Mouse (Mus musculus) heart, postnatal 0 days (tissue): ENCODE data around the gene Ltv1. TPM values are rescaled to one million over a fixed set of nuclear protein-coding genes. Genes with fewer than 3 reads are reported as not detected.
A peak's percentile ranks its signal among the peaks of the same experiment; 100 is the strongest.

ENCODE experiments used
- ATAC-seq: fragments of 200-750 bp; cut with Nextera tagmentation; 2 replicates; pipeline ENCODE4 v1.8.0; 2017; ENCODE audit warnings: low read depth, moderate number of reproducible peaks, moderate library complexity; ENCODE audit not compliant: insufficient read depth
- DNase-seq: peaks from one replicate; pipeline ENCODE4 v3.0.0-alpha.2; 2016; ENCODE audit warnings: low spot score
- H3K27ac ChIP-seq: fragments of 300-500 bp; sonication (generic); 2 replicates; pipeline ENCODE4 v1.5.1; 2014; ENCODE audit warnings: low read depth, mild to moderate bottlenecking
- H3K27me3 ChIP-seq: fragments of 300-500 bp; sonication (generic); 2 replicates; pipeline ENCODE4 v1.6.1; 2014; ENCODE audit warnings: low read length, mixed read lengths; ENCODE audit not compliant: control insufficient read depth, insufficient read depth
- H3K36me3 ChIP-seq: fragments of 300-500 bp; sonication (generic); replicated peaks from 2 replicates; pipeline ENCODE4 v1.6.1; 2014; ENCODE audit warnings: low read length, mixed read lengths; ENCODE audit not compliant: control insufficient read depth, insufficient read depth
- H3K4me1 ChIP-seq: fragments of 300-500 bp; sonication (generic); 2 replicates; pipeline ENCODE4 v1.6.1; 2014; ENCODE audit warnings: antibody characterized with exemption; ENCODE audit not compliant: control insufficient read depth, insufficient read depth
- H3K4me2 ChIP-seq: fragments of 300-500 bp; sonication (generic); 2 replicates; pipeline ENCODE4 v1.6.1; 2014; ENCODE audit warnings: low read depth, mild to moderate bottlenecking, low read length, moderate library complexity
- H3K4me3 ChIP-seq: fragments of 300-500 bp; sonication (generic); 2 replicates; pipeline ENCODE4 v1.5.1; 2014; ENCODE audit warnings: low read depth, low read length
- H3K9ac ChIP-seq: fragments of 300-500 bp; sonication (generic); replicated peaks from 2 replicates; pipeline ENCODE4 v1.6.1; 2014; ENCODE audit warnings: low read depth, low read length, mixed read lengths
- H3K9me3 ChIP-seq: fragments of 300-500 bp; sonication (generic); replicated peaks from 2 replicates; pipeline ENCODE4 v1.6.1; 2016; ENCODE audit warnings: low read length; ENCODE audit not compliant: control insufficient read depth
- CTCF ChIP-seq: IDR thresholded peaks from 2 replicates; pipeline ENCODE4 v1.5.1; 2016; ENCODE audit warnings: antibody characterized with exemption, control low read depth, low read depth
- EP300 ChIP-seq: IDR thresholded peaks from 2 replicates; pipeline ENCODE4 v1.6.1; 2016; ENCODE audit warnings: antibody characterized with exemption, low read depth
- WGBS: fragments of 180-500 bp; shearing (Covaris S2); extraction: QIAGEN DNeasy Blood & Tissue Kit; methylation state at CpG from one replicate; pipeline ENCODE4 v1.1.7; 2014; 5-methylcytosine and 5-hydroxymethylcytosine counted together
- polyA plus RNA-seq: library from polyadenylated mRNA; unstranded; fragments of >200 nt; fragmentation: Nextera tagmentation; extraction: Ambion mirVana; gene quantifications from 2 replicates; pipeline ENCODE4 v1.2.1, GENCODE M21; 2015
- total RNA-seq: library from RNA; depleted of rRNA; stranded (reverse); fragments of >200 nt; gene quantifications from 2 replicates; pipeline ENCODE4 v1.2.3, GENCODE M21; 2014; ENCODE audit warnings: low replicate concordance

Gene Ltv1
- total and polyA plus RNA-seq, 2 experiments from 2014 or later = 28.3 to 34.8 TPM

GRCm38 (mm10) chr10:13172798-13173221, 20.2 kb downstream of the Ltv1 start:
- H3K4me3 ChIP-seq = no peak overlapping the region
- H3K9ac ChIP-seq = no peak overlapping the region
- peak; percentile 16 for DNase-seq
- H3K36me3 ChIP-seq = peaks cover 11% of the 10 kb centered on the region
- no peak overlapping the region for H3K4me2 ChIP-seq
- H3K27me3 ChIP-seq = no peaks in the 10 kb centered on the region
- TF ChIP-seq EP300 (no peak), CTCF (no peak)
- ATAC-seq = no peak
- H3K27ac ChIP-seq = 0 out of 2 replicates have a peak overlapping the region, but pooled peaks have one; percentile 5
- no peaks in the 10 kb centered on the region for H3K9me3 ChIP-seq
- H3K4me1 ChIP-seq = no peaks in the 10 kb centered on the region
- 50% methylated on average over 10 of the region's 10 CpGs for WGBS

- TF ChIP-seq CTCF (no peak), EP300 (no peak)
- no peak overlapping the region for H3K9ac ChIP-seq
- H3K4me3 ChIP-seq = no peak overlapping the region
- H3K4me2 ChIP-seq = no peak overlapping the region
- ATAC-seq (no peak), DNase-seq (no peak)
- no peaks in the 10 kb centered on the region for H3K27me3 ChIP-seq
- H3K9me3 ChIP-seq = no peaks in the 10 kb centered on the region
- whole genome bisulfite sequencing = 59% methylated on average over 2 of the region's 2 CpGs
- no peaks in the 10 kb centered on the region for H3K4me1 ChIP-seq
- H3K36me3 ChIP-seq = no peaks in the 10 kb centered on the region
- no peak overlapping the region for H3K27ac ChIP-seq
Measured at GRCm38 (mm10) chr10:13171461-13171860, 21.5 kb downstream of the Ltv1 start.

GRCm38 (mm10) chr10:13170739-13171448, 22.1 kb downstream of the Ltv1 start:
- H3K36me3 ChIP-seq = no peaks in the 10 kb centered on the region
- no peak overlapping the region for H3K27ac ChIP-seq
- ATAC-seq (no peak), DNase-seq (peak; percentile 45)
- 39% methylated on average over 12 of the region's 12 CpGs for WGBS
- H3K4me2 ChIP-seq = no peak overlapping the region
- no peaks in the 10 kb centered on the region for H3K27me3 ChIP-seq
- H3K9ac ChIP-seq = no peak overlapping the region
- no peaks in the 10 kb centered on the region for H3K9me3 ChIP-seq
- TF ChIP-seq CTCF (no peak), EP300 (no peak)
- no peaks in the 10 kb centered on the region for H3K4me1 ChIP-seq
- H3K4me3 ChIP-seq = no peak overlapping the region

- TF ChIP-seq EP300 = no peak
- H3K4me3 ChIP-seq = no peak overlapping the region
- H3K4me1 ChIP-seq = no peaks in the 10 kb centered on the region
- H3K36me3 ChIP-seq = no peaks in the 10 kb centered on the region
- no peak overlapping the region for H3K9ac ChIP-seq
- H3K27ac ChIP-seq = no peak overlapping the region
- H3K27me3 ChIP-seq = no peaks in the 10 kb centered on the region
- H3K4me2 ChIP-seq = no peak overlapping the region
- WGBS = 56% methylated on average over 5 of the region's 5 CpGs
- ATAC-seq (no peak), DNase-seq (no peak)
- no peaks in the 10 kb centered on the region for H3K9me3 ChIP-seq
Measured at GRCm38 (mm10) chr10:13168461-13168860, 24.5 kb downstream of the Ltv1 start.

- DNase-seq = no peak
Measured at GRCm38 (mm10) chr10:13162031-13162430, 30.9 kb downstream of the Ltv1 start.

GRCm38 (mm10) chr10:13160913-13161312, 32.1 kb downstream of the Ltv1 start:
- no peaks in the 10 kb centered on the region for H3K36me3 ChIP-seq
- no peak for DNase-seq
- no peak for ATAC-seq
- 89% methylated on average over 4 of the region's 4 CpGs for WGBS
- H3K27me3 ChIP-seq = no peaks in the 10 kb centered on the region
- H3K9me3 ChIP-seq = no peaks in the 10 kb centered on the region
- no peaks in the 10 kb centered on the region; the same call in 1 of the 2 replicates for H3K4me1 ChIP-seq
- no peak for TF ChIP-seq EP300
- no peak for TF ChIP-seq CTCF
- H3K4me2 ChIP-seq = no peak overlapping the region
- no peak overlapping the region for H3K27ac ChIP-seq
- H3K4me3 ChIP-seq = no peak overlapping the region
- H3K9ac ChIP-seq = no peak overlapping the region

More at GRCm38 (mm10) chr10:13162031-13162430, 30.9 kb downstream of the Ltv1 start:
- Histone ChIP-seq H3K4me2 (no peak overlapping the region), H3K4me1 (no peaks in the 10 kb centered on the region; the same call in 1 of the 2 replicates), H3K9ac (no peak overlapping the region), H3K27me3 (no peaks in the 10 kb centered on the region), H3K27ac (no peak overlapping the region), H3K9me3 (no peaks in the 10 kb centered on the region), H3K36me3 (no peaks in the 10 kb centered on the region), H3K4me3 (no peak overlapping the region)
- ATAC-seq = no peak
- WGBS = 19% methylated on average over 4 of the region's 4 CpGs
- no peak for TF ChIP-seq CTCF
- TF ChIP-seq EP300 = no peak
